Mouse (Mus musculus): ENCODE data around the gene Gabrr2. TPM values are rescaled to one million over a fixed set of nuclear protein-coding genes. Genes with fewer than 3 reads are reported as not detected.

Gene Gabrr2
- polyA plus RNA-seq (2014; fragmentation: Illumina TruSeq; extraction: RNeasy Lipid Tissue Mini Kit (QIAGEN cat#74804); ENCODE audit: low read depth, low replicate concordance), result 0.24 TPM

DNA sequence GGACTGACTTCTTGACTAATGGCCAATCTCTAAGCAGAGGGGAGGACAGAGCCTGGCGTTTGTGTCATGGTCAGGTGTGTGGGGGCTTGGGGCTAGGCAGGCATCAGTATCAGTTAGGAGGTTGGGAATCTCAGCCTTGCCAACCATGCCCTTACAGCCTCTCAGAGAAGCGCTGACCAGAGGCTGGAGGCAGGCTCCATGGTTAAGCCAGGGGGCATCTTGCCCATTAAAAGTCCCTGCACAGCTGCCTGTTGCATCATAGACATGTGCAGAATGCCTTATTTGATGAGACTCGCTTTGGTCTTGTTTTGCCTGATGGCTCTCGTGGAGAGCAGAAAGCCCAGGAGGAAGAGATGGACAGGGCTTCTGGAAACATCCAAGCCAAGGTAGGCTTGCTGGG lies at the start of gene Gabrr2:
Gabrr2 (plus strand) TSS at position 19 of the 400 bp plus-strand sequence.

DNA sequence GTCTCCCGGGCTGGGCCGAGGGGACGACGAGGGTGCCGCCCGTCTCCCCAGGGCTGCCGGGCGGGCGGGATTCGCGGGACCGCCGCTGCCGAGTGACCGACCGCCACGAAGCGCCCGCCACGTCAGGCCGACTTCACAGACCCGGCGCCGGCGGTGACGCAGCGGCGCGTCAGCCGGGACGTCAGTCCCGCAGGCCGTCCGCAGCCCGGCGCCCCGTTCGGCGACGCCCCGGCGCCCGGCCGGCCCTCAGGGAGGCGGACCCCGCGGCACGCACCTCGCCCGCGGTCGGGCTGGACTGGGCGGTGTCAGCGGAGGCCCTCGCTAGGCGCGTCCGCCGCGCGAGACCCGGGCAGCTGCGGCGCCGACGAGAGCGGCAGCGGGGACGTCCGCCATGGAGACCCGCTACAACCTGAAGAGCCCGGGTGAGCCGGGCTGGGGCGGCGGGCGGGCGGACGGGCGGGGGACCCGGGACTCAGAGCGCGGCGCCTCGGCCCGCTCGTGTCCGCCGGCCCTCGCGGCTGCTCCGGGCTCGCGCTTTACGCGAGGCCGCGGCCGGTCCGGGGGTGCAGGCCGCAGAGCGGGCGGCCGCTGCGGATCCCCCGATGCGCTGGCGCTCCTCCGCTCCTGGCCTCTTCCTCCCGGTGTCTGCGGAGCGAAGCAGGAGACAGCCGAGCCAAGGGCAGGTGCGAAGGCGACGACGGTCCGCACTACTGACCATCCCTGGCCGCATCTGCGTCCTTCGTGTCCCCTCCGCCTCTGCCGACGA lies 31.4 kb upstream of the Gabrr2 start, which contains the start of gene Ube2j1:
Ube2j1 (plus strand) TSS at position 222 of the 766 bp plus-strand sequence.

DNA sequence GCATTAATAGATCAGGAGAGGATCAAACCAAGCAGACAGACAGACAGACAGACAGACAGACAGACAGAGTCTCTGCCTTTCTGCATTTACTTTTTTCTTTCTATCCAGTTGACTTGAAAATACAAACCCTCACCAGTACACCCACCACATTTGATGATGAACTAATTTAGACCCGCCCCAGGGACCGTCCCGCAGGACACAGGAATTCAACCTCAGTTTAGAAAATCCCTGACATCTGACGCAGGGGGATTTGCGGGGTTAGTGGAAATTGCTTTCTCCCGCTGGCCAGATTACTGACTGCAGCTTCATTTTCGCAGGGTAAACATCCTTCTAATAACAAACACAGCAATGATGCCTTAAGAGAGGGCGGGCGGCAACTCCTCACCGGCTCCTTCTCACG lies 69.4 kb downstream of the Gabrr2 start, which contains the start of gene Gabrr1:
Gabrr1 (plus strand) TSS at position 301 of the 400 bp plus-strand sequence.

Other genes with a start within 250 kb of the Gabrr2 start
- gene Ankrd6, start 112.2 kb upstream of the Gabrr2 start, polyA plus RNA-seq (2014; fragmentation: Illumina TruSeq; extraction: RNeasy Lipid Tissue Mini Kit (QIAGEN cat#74804); ENCODE audit: low read depth, low replicate concordance), result 1.3 TPM
- gene Rragd, start 80.0 kb upstream of the Gabrr2 start, polyA plus RNA-seq (2014; fragmentation: Illumina TruSeq; extraction: RNeasy Lipid Tissue Mini Kit (QIAGEN cat#74804); ENCODE audit: low read depth, low replicate concordance), result 94.8 TPM
- gene Ube2j1, start 31.6 kb upstream of the Gabrr2 start, polyA plus RNA-seq (2014; fragmentation: Illumina TruSeq; extraction: RNeasy Lipid Tissue Mini Kit (QIAGEN cat#74804); ENCODE audit: low read depth, low replicate concordance), result 55.4 TPM
- not detected for gene Gabrr1, start 69.5 kb downstream of the Gabrr2 start, polyA plus RNA-seq (2014; fragmentation: Illumina TruSeq; extraction: RNeasy Lipid Tissue Mini Kit (QIAGEN cat#74804); ENCODE audit: low read depth, low replicate concordance)
- 1.5 TPM for gene Pm20d2, start 126.7 kb downstream of the Gabrr2 start, polyA plus RNA-seq (2014; fragmentation: Illumina TruSeq; extraction: RNeasy Lipid Tissue Mini Kit (QIAGEN cat#74804); ENCODE audit: low read depth, low replicate concordance)
- gene Srsf12, start 146.0 kb downstream of the Gabrr2 start, polyA plus RNA-seq (2014; fragmentation: Illumina TruSeq; extraction: RNeasy Lipid Tissue Mini Kit (QIAGEN cat#74804); ENCODE audit: low read depth, low replicate concordance), result not detected
- 202 TPM for gene Pnrc1, start 227.2 kb downstream of the Gabrr2 start, polyA plus RNA-seq (2014; fragmentation: Illumina TruSeq; extraction: RNeasy Lipid Tissue Mini Kit (QIAGEN cat#74804); ENCODE audit: low read depth, low replicate concordance)
- gene Rngtt, start 247.3 kb downstream of the Gabrr2 start, polyA plus RNA-seq (2014; fragmentation: Illumina TruSeq; extraction: RNeasy Lipid Tissue Mini Kit (QIAGEN cat#74804); ENCODE audit: low read depth, low replicate concordance), result 37.5 TPM

Data from kidney, adult 10 weeks (tissue).